Mouse (Mus musculus): ENCODE data around the gene Cep57. TPM values are rescaled to one million over a fixed set of nuclear protein-coding genes. Genes with fewer than 3 reads are reported as not detected.
"Not testable (repeated sequence)": the region's sequence is repeated elsewhere in the genome, so short reads cannot be mapped to it uniquely, and the experiment has no call there.

The Cep57 gene
- polyA plus RNA-seq, 1 experiment from 2014 or later = 41.9 TPM

DNA sequence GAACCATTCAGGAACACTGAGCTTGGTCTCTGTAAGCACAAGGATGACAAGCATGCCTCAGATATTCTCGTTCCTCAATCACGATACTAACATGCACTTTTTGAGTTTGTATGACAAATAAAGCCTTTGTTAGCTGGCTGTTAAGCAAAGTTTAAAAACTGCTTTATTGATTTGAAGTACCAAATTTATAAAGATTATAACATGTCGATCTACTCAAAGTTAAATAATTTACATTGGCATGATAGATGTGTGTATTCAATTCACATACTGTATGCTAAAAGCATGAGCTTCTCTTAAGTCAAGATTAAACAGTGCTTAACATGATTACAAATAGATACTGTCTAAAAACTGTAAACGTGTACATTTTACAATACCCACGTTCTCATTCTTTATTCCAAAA, 19.2 kb downstream of the Cep57 start:
- H3K27me3 ChIP-seq (replicated peaks; ENCODE audit: control insufficient read depth, insufficient read depth, low read length) = no peaks in the 10 kb centered on the region
- peaks cover 9% of the 10 kb centered on the region; the same call in 1 of the 2 replicates for H3K36me3 ChIP-seq (ENCODE audit: control insufficient read depth, insufficient read depth, low read length)
- 76% methylated on average over 5 of the region's 5 CpGs for WGBS
- no peak for ATAC-seq
- H3K9me3 ChIP-seq (ENCODE audit: control insufficient read depth, low read length) = no peaks in the 10 kb centered on the region
- H3K4me3 ChIP-seq (ENCODE audit: low read length) = no peak overlapping the region
- no peak overlapping the region for H3K9ac ChIP-seq (ENCODE audit: low read depth, low read length)
- H3K27ac ChIP-seq (ENCODE audit: low read length) = no peak overlapping the region
- no peak overlapping the region for H3K4me2 ChIP-seq (ENCODE audit: low read depth, low read length)
- no peaks in the 10 kb centered on the region for H3K4me1 ChIP-seq (ENCODE audit: control insufficient read depth, insufficient read depth, low read length)

DNA sequence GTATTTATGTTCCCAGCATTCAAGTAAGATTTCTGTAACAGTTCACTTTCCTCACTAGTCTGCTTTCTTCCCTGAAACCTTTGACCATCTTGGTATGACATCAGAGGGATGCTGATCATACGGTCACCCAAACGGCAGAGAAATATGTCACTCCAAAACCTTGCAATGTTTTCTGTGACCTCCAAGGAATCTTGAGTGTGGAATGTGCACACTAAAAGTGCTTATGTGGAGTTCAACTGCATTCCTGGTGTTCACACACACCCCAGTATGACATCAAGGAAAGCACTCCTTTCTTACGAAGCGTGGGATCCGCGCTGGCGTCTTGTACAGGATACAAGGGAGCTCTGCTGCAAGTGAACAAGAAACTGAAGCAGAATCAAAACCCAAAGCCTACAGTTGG, 20.1 kb downstream of the Cep57 start:
- peaks cover 9% of the 10 kb centered on the region; the same call in 1 of the 2 replicates for H3K36me3 ChIP-seq (ENCODE audit: control insufficient read depth, insufficient read depth, low read length)
- H3K4me2 ChIP-seq (ENCODE audit: low read depth, low read length) = no peak overlapping the region
- H3K9me3 ChIP-seq (ENCODE audit: control insufficient read depth, low read length) = no peaks in the 10 kb centered on the region
- no peaks in the 10 kb centered on the region for H3K27me3 ChIP-seq (replicated peaks; ENCODE audit: control insufficient read depth, insufficient read depth, low read length)
- no peak overlapping the region for H3K27ac ChIP-seq (ENCODE audit: low read length)
- H3K4me1 ChIP-seq (ENCODE audit: control insufficient read depth, insufficient read depth, low read length) = no peaks in the 10 kb centered on the region
- ATAC-seq = no peak
- H3K9ac ChIP-seq (ENCODE audit: low read depth, low read length) = no peak overlapping the region
- WGBS = 91% methylated on average over 7 of the region's 7 CpGs
- H3K4me3 ChIP-seq (ENCODE audit: low read length) = no peak overlapping the region

DNA sequence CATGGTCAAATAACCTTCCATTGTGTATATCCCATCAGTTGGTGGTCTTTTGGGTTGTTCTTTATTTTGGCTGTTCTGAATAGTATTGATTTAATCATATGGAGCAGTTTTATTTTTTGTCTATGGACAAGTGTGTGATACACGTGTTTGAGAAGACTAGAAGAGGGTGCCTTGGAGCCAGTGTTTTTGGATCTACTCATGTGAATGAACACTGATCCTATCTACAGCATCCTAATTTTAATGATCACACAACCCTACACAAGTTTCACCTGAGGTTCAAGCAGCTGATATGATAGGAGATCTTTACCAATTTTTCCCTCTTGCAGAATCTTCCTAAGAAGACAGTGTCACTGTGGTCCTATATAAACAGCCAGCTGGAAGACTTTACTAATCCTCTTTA, 22.4 kb downstream of the Cep57 start:
- WGBS = 86% methylated on average over 1 of the region's 1 CpGs

DNA sequence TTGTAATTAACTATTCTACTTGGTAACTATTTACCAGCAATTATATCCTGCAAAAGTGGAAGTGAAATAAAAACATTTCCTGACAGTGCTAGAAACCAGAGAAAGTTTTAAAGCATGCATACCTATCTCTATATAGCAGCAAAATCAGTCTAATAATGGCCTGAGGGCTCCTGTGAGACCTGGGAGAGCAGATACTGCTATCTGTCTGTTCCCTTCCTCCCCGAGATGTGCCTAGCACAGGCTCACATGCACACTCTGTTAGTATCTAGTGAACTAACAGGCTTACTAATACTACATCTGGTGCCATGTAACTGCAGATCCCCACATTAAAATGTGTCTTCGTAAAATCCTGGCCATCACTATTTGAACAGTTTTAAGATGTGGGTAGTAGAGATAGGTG, 32.2 kb downstream of the Cep57 start:
- H3K4me3 ChIP-seq (ENCODE audit: low read length) = no peak overlapping the region
- no peak overlapping the region for H3K4me2 ChIP-seq (ENCODE audit: low read depth, low read length)
- no peaks in the 10 kb centered on the region for H3K9me3 ChIP-seq (ENCODE audit: control insufficient read depth, low read length)
- ATAC-seq = no peak
- no peak overlapping the region for H3K27ac ChIP-seq (ENCODE audit: low read length)
- no peaks in the 10 kb centered on the region for H3K4me1 ChIP-seq (ENCODE audit: control insufficient read depth, insufficient read depth, low read length)
- 90% methylated on average over 2 of the region's 2 CpGs for WGBS
- H3K36me3 ChIP-seq (ENCODE audit: control insufficient read depth, insufficient read depth, low read length) = 0 out of 2 replicates have a peak, but pooled peaks cover 3% of the 10 kb centered on the region
- H3K9ac ChIP-seq (ENCODE audit: low read depth, low read length) = no peak overlapping the region
- no peaks in the 10 kb centered on the region for H3K27me3 ChIP-seq (replicated peaks; ENCODE audit: control insufficient read depth, insufficient read depth, low read length)

More for the DNA sequence above, 22.4 kb downstream of the Cep57 start:
- no peak overlapping the region for H3K4me3 ChIP-seq (ENCODE audit: low read length)
- no peaks in the 10 kb centered on the region for H3K27me3 ChIP-seq (replicated peaks; ENCODE audit: control insufficient read depth, insufficient read depth, low read length)
- no peaks in the 10 kb centered on the region for H3K4me1 ChIP-seq (ENCODE audit: control insufficient read depth, insufficient read depth, low read length)
- H3K27ac ChIP-seq (ENCODE audit: low read length) = no peak overlapping the region
- no peak overlapping the region for H3K4me2 ChIP-seq (ENCODE audit: low read depth, low read length)
- H3K9ac ChIP-seq (ENCODE audit: low read depth, low read length) = no peak overlapping the region
- H3K9me3 ChIP-seq (ENCODE audit: control insufficient read depth, low read length) = no peaks in the 10 kb centered on the region
- ATAC-seq = no peak
- peaks cover 4% of the 10 kb centered on the region; the same call in 1 of the 2 replicates for H3K36me3 ChIP-seq (ENCODE audit: control insufficient read depth, insufficient read depth, low read length)

DNA sequence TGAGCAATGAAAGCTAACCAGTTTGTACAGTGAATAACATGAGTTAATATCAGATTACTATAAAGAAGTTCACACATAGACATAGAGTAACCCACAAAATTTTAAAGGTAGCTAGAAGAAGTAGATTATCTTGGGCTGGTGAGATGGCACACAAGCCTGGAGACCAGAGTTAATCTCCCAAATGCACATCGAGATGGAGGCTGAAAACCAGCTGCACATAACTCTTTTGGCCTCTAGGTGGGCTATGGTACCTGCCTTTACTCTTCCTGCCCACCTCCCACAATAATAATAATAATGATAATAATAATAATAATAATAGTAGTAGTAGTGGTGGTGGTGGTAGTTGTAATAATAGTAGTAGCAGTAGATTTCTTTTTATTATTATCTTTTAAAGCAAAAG, 32.6 kb downstream of the Cep57 start:
- no peak overlapping the region for H3K27ac ChIP-seq (ENCODE audit: low read length)
- no peak overlapping the region for H3K4me2 ChIP-seq (ENCODE audit: low read depth, low read length)
- H3K9me3 ChIP-seq (ENCODE audit: control insufficient read depth, low read length) = no peaks in the 10 kb centered on the region
- H3K27me3 ChIP-seq (replicated peaks; ENCODE audit: control insufficient read depth, insufficient read depth, low read length) = no peaks in the 10 kb centered on the region
- no peak overlapping the region for H3K4me3 ChIP-seq (ENCODE audit: low read length)
- peaks cover 3% of the 10 kb centered on the region; the same call in 1 of the 2 replicates for H3K36me3 ChIP-seq (ENCODE audit: control insufficient read depth, insufficient read depth, low read length)
- H3K9ac ChIP-seq (ENCODE audit: low read depth, low read length) = no peak overlapping the region
- no peaks in the 10 kb centered on the region for H3K4me1 ChIP-seq (ENCODE audit: control insufficient read depth, insufficient read depth, low read length)
- no peak for ATAC-seq
- WGBS = 83% methylated on average over 1 of the region's 1 CpGs

DNA sequence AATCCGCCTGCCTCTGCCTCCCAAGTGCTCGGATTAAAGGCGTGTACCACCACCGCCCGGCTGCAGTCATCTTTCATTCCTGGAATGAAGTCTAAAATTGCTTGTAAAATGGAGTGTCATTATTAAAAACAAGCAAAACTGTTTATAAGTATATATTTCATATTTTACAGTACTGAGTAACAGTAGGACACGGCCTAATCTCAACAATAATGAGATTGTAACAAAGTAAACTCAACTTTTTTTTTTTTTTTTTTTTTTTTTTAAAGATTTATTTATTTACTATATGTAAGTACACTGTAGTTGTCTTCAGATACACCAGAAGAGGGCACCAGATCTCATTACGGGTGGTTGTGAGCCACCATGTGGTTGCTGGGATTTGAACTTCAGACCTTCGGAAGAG, 36.0 kb downstream of the Cep57 start:
- H3K9me3 ChIP-seq (ENCODE audit: control insufficient read depth, low read length); H3K4me2 ChIP-seq (ENCODE audit: low read depth, low read length); H3K27me3 ChIP-seq (replicated peaks; ENCODE audit: control insufficient read depth, insufficient read depth, low read length); H3K4me3 ChIP-seq (ENCODE audit: low read length); H3K4me1 ChIP-seq (ENCODE audit: control insufficient read depth, insufficient read depth, low read length); ATAC-seq; H3K9ac ChIP-seq (ENCODE audit: low read depth, low read length); H3K27ac ChIP-seq (ENCODE audit: low read length): not testable (repeated sequence)
- 96% methylated on average over 7 of the region's 8 CpGs for WGBS
- H3K36me3 ChIP-seq (ENCODE audit: control insufficient read depth, insufficient read depth, low read length) = peaks cover 10% of the 10 kb centered on the region; the same call in 1 of the 2 replicates

DNA sequence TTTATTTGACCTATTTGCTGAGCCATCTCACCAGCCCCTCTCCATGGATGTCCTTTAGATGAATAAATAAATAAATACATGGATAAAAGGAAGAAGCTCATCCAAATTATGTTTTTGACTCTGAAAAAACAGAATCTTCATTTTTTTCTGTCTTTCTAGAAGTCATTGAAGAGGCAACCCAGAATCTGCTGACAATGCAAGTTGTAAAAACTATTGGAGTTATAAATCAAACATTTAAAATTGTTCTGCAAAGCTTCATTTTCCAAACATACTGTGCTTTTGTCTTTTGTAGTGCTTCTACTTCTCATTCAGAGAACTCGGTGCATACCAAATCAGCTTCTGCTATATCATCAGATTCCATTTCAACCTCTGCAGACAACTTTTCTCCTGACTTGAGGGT, 44.9 kb downstream of the Cep57 start:
- Histone ChIP-seq H3K9me3 (ENCODE audit: control insufficient read depth, low read length) (no peaks in the 10 kb centered on the region), H3K27me3 (replicated peaks; ENCODE audit: control insufficient read depth, insufficient read depth, low read length) (no peaks in the 10 kb centered on the region), H3K4me2 (ENCODE audit: low read depth, low read length) (no peak overlapping the region), H3K27ac (ENCODE audit: low read length) (no peak overlapping the region), H3K36me3 (ENCODE audit: control insufficient read depth, insufficient read depth, low read length) (no peaks in the 10 kb centered on the region; the same call in 1 of the 2 replicates), H3K9ac (ENCODE audit: low read depth, low read length) (no peak overlapping the region), H3K4me1 (ENCODE audit: control insufficient read depth, insufficient read depth, low read length) (no peaks in the 10 kb centered on the region), H3K4me3 (ENCODE audit: low read length) (no peak overlapping the region)
- ATAC-seq = no peak
- 89% methylated on average over 1 of the region's 1 CpGs for WGBS

DNA sequence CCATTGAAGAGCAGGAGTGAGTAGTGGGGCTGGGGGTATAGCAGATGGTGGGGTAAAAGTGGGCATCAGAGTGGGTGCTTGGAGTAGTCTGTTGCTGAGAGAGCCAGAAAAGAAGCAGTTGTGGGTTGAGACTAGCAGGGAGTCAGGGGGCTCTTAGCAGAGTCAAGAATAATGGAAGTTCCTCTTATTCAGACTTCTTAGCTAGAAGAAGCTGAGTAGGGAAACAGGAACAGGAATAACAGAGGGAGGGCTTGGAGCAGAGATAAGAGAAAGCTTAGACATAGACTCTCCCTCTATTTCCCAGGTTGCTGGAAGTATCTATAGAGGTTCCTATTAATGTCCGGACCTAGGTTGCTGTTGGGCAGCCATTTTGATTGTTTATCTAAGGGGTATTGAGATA, 52.2 kb downstream of the Cep57 start:
- H3K9ac ChIP-seq (ENCODE audit: low read depth, low read length) = no peak overlapping the region
- H3K27me3 ChIP-seq (replicated peaks; ENCODE audit: control insufficient read depth, insufficient read depth, low read length) = no peaks in the 10 kb centered on the region
- no peak overlapping the region for H3K27ac ChIP-seq (ENCODE audit: low read length)
- H3K9me3 ChIP-seq (ENCODE audit: control insufficient read depth, low read length) = no peaks in the 10 kb centered on the region
- no peak for ATAC-seq
- H3K4me2 ChIP-seq (ENCODE audit: low read depth, low read length) = no peak overlapping the region
- no peak overlapping the region for H3K4me3 ChIP-seq (ENCODE audit: low read length)
- 94% methylated on average over 1 of the region's 1 CpGs for WGBS
- no peaks in the 10 kb centered on the region for H3K4me1 ChIP-seq (ENCODE audit: control insufficient read depth, insufficient read depth, low read length)
- H3K36me3 ChIP-seq (ENCODE audit: control insufficient read depth, insufficient read depth, low read length) = no peaks in the 10 kb centered on the region

DNA sequence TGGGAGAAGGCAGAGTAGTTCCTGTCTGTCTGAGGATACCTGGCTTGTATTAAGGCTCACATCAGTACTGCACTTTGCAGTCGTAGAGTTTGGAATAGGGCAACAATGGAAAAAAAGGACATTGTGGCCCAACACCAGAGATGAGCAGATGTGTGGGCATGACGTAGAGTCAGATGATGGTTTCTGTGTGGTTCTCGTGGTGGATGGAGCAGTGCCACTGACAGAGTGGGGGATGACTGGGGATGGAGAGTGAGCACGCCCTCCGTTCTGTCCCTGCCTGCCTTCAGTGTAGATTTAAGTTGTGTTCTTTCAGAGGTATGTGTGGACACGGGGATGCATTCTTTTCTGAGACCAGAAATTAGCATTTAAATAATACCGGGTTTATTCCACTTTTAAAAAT, 60.3 kb downstream of the Cep57 start:
- 88% methylated on average over 7 of the region's 7 CpGs for WGBS
- H3K9ac ChIP-seq (ENCODE audit: low read depth, low read length) = no peak overlapping the region
- H3K27ac ChIP-seq (ENCODE audit: low read length) = no peak overlapping the region
- H3K36me3 ChIP-seq (ENCODE audit: control insufficient read depth, insufficient read depth, low read length) = no peaks in the 10 kb centered on the region
- no peak overlapping the region for H3K4me3 ChIP-seq (ENCODE audit: low read length)
- H3K27me3 ChIP-seq (replicated peaks; ENCODE audit: control insufficient read depth, insufficient read depth, low read length) = no peaks in the 10 kb centered on the region
- ATAC-seq = no peak
- no peaks in the 10 kb centered on the region for H3K9me3 ChIP-seq (ENCODE audit: control insufficient read depth, low read length)
- H3K4me2 ChIP-seq (ENCODE audit: low read depth, low read length) = no peak overlapping the region
- no peaks in the 10 kb centered on the region for H3K4me1 ChIP-seq (ENCODE audit: control insufficient read depth, insufficient read depth, low read length)

DNA sequence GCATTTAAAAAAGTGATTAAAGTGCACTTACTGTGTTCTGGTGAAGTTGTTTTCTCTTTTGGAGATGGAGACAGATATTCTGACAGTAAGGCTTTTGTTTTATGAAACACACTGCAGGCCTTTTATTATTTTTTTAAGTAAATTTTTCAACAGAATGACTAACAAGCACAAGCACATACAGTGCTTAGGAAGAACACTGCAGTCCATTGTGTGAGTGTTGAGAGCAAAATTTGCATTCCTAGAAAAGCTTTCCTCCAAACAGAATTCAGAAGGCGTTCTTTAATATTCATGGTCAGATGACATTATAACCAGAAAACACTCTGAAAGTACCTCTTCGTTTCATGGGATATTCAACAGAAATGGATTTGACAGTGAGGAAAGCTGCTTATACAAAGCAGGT, 61.3 kb downstream of the Cep57 start:
- no peak for ATAC-seq
- Histone ChIP-seq H3K4me3 (ENCODE audit: low read length) (no peak overlapping the region), H3K9me3 (ENCODE audit: control insufficient read depth, low read length) (no peaks in the 10 kb centered on the region), H3K36me3 (ENCODE audit: control insufficient read depth, insufficient read depth, low read length) (no peaks in the 10 kb centered on the region), H3K9ac (ENCODE audit: low read depth, low read length) (no peak overlapping the region), H3K4me1 (ENCODE audit: control insufficient read depth, insufficient read depth, low read length) (no peaks in the 10 kb centered on the region), H3K27ac (ENCODE audit: low read length) (no peak overlapping the region), H3K27me3 (replicated peaks; ENCODE audit: control insufficient read depth, insufficient read depth, low read length) (no peaks in the 10 kb centered on the region), H3K4me2 (ENCODE audit: low read depth, low read length) (no peak overlapping the region)
- WGBS = 68% methylated on average over 2 of the region's 2 CpGs
